Mouse (Mus musculus) adrenal gland, postnatal 25 days (tissue): ENCODE measurements around the gene Ppp1r9b. TPM values are rescaled to one million over a fixed set of nuclear protein-coding genes. Genes with fewer than 3 reads are reported as not detected.
A peak's percentile ranks its signal among the peaks of the same experiment; 100 is the strongest.

Experiments used
- DNase-seq: peaks from one replicate; pipeline ENCODE4 v3.0.0; 2021; ENCODE audit warnings: mixed read lengths
- total RNA-seq: library from RNA; stranded (reverse); gene quantifications from 2 replicates; pipeline ENCODE4 v1.2.3, GENCODE M21; 2021

The Ppp1r9b gene
- total RNA-seq, 1 experiment from 2014 or later: 146 TPM

GRCm38 (mm10) chr11:95023481-95023880 is 32.6 kb downstream of the Ppp1r9b start:
- DNase-seq: no peak

- DNase-seq: no peak
Measured at GRCm38 (mm10) chr11:95024439-95025184, 33.8 kb downstream of the Ppp1r9b start.

- DNase-seq: no peak
Measured at GRCm38 (mm10) chr11:95025227-95026012, 34.6 kb downstream of the Ppp1r9b start.

GRCm38 (mm10) chr11:95026090-95026542 is 35.3 kb downstream of the Ppp1r9b start:
- no peak for DNase-seq

GRCm38 (mm10) chr11:95026849-95027248 is 36.0 kb downstream of the Ppp1r9b start:
- DNase-seq: no peak

GRCm38 (mm10) chr11:95027850-95028470 is 37.1 kb downstream of the Ppp1r9b start:
- DNase-seq: no peak

GRCm38 (mm10) chr11:95032945-95033344 is 42.1 kb downstream of the Ppp1r9b start:
- no peak for DNase-seq

GRCm38 (mm10) chr11:95033617-95034016 is 42.8 kb downstream of the Ppp1r9b start:
- no peak for DNase-seq

GRCm38 (mm10) chr11:95034902-95035301 is 44.1 kb downstream of the Ppp1r9b start:
- DNase-seq: no peak

GRCm38 (mm10) chr11:95036521-95036920 is 45.7 kb downstream of the Ppp1r9b start:
- DNase-seq: no peak

GRCm38 (mm10) chr11:95037306-95037705 is 46.5 kb downstream of the Ppp1r9b start:
- DNase-seq: no peak

- no peak for DNase-seq
Measured at GRCm38 (mm10) chr11:95038156-95038817, 47.5 kb downstream of the Ppp1r9b start.

- no peak for DNase-seq
Measured at GRCm38 (mm10) chr11:95038818-95039655, 48.2 kb downstream of the Ppp1r9b start.

- DNase-seq: no peak
Measured at GRCm38 (mm10) chr11:95039766-95040165, 48.9 kb downstream of the Ppp1r9b start.

- DNase-seq: peak; percentile 57
Measured at GRCm38 (mm10) chr11:95040491-95041138, 49.8 kb downstream of the Ppp1r9b start.

GRCm38 (mm10) chr11:95041139-95041609 is 50.3 kb downstream of the Ppp1r9b start, which contains the start of gene Pdk2:
Gene Pdk2 (minus strand): TSS chr11:95041354.
- peak; percentile 94 for DNase-seq

GRCm38 (mm10) chr11:95042096-95042495 is 51.3 kb downstream of the Ppp1r9b start:
- peak; percentile 75 for DNase-seq

GRCm38 (mm10) chr11:95043060-95043459 is 52.2 kb downstream of the Ppp1r9b start:
- DNase-seq: no peak

GRCm38 (mm10) chr11:95043608-95044007 is 52.8 kb downstream of the Ppp1r9b start:
- DNase-seq: no peak

GRCm38 (mm10) chr11:95044185-95044870 is 53.5 kb downstream of the Ppp1r9b start:
- no peak for DNase-seq
